Mouse (Mus musculus): ENCODE measurements around the gene Lgals8.
A peak's percentile ranks its signal among the peaks of the same experiment; 100 is the strongest.
"Not testable (repeated sequence)": the region's sequence is repeated elsewhere in the genome, so short reads cannot be mapped to it uniquely, and the experiment has no call there.

Lgals8 gene

DNA sequence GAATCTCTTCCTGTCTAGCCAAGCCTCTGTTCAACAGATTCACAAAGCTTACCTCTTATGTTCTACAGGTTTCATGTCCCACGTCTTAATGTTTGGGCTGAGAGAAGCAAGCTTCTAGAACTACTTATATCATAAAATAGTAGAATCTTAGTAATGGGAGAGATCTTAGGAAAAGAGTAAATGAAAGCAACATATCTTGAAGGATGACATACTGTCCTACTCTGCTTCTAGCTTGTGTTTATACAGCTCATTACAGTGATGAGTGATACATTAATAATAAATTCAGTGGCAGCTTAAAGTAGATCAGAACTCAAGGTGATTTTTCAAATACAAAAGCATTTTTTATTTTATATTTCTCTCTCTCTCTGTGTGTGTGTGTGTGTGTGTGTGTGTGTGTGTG, at the start of gene Lgals8:
TSS of gene Lgals8 (minus strand) at position 101 of the 400 bp plus-strand sequence.
- no peak for DNase-seq (ENCODE audit: low spot score in 2 of 2)

DNA sequence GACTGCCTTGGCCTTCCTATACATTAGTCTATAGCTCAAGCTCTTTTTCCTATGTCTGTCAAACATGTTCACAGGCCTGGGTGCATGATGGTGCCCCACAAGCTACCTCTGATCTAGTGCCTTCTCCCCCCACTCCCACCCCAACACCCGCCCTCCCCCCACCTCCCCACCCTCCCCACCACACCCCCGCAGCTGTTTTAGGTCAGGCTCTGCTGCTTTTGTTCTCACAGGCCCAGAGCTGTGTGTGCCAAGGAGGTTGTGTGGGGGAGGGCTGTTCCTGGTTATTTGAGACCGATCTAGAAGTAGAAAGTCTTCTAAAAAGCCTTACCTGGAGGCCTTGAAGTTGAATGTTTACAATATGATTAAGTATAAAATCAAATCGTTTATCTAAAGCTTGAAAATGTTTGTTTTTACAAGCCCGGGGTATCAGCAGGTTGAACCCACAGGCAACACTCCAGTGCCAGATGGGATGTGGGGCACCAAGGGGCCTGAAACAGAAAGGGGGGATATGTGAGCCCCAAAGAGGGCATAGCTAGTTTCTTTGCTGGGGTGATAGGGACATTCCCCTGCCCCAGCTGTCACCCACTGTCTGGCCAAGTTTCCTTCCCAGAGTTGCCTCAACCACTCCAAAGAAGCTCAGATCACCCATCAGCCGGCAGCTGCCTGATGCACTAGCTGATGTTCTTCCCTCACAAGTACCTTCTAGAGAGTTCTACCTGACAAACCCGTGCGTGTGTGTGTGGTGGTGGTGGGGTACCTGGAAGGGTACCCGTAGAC, 46.6 kb upstream of the Lgals8 start:
- DNase-seq (ENCODE audit: low spot score in 2 of 2): peak; percentile 74 to 75

DNA sequence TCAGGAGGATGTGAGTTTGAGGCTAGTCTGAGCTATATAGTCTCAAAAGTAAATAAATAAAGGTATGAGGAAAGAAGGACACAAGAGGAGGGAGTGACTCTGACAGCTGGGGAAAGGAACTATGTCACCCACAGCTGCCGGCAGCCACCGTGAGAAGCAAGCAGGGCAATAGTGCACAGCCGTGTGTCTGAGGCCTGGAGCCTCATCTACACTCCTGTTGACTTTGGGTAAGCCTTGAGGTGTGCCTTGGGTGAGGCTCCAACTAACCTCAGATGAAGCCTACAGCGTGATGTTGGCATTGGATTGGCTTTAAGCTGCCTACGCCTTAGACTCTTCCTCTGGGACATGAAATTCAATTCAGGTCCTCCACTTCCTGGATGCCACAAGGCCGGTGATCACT, 45.3 kb upstream of the Lgals8 start:
- peak; percentile 47 to 48 for DNase-seq (ENCODE audit: low spot score in 2 of 2)

DNA sequence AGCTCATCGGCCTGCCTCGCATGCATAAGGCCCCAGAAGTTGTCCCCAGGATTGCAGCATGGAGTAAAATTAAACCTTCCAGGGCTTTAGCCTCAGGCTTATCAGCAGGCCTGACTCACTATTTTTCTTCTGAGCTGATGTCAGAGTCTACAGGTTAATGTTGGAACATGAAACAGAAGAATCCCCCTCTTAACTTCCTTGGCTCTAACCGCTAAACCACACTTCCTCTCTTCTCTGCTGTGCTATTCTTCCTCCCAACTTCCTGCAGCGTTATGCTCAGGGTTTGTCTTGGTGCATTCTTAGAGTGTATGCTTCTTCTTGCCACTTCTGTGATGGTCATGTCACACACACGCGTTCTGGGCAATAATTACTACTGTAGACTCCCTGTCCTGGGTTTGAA, 42.7 kb upstream of the Lgals8 start:
- peak; percentile 61 to 65 for DNase-seq (ENCODE audit: low spot score in 2 of 2)

DNA sequence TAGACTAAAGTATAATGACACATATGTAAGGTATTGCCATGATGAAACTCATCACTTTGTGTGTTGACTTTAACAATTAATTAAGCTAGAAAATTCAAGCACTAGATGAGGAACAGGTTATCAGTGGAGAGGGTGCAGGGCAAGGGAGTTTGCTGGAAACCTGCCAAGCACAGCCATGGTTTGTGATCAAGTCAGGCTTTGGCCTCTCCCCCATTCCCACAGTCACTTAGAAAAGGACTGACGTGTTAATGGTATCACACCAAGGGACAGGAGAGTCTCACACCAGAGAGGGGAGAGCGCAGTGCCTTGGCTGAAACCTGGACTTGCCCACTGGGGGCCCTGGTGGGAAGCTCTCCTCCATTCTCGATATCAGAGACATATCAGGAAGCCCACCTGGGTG, 40.6 kb upstream of the Lgals8 start:
- no peak for DNase-seq (ENCODE audit: low spot score in 2 of 2)

DNA sequence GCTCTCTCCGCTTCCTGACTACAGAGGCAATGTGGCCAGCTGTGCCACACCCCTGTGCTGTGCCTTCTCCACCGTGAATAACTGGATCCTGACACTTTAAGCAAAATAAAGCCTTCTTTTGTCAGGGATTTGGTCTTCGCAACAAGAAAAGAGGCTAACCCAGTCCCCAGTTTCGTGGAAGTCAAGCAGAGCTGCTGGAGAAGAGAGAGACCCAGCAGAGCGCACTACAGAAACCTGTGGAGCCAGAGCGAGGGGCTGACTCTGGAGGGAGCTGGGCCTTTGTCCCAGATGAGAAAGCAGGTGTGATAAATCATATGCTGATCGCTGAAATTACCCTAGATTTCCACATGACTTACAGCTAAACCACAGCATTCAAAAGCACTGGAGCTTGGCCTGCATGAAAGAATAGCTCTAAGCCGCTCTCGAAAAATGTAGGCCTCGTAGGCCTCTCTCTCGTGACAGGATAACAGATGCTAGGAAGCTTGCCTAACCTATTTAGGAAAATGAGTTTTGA, 38.6 kb upstream of the Lgals8 start:
- DNase-seq (ENCODE audit: low spot score in 2 of 2): peak; percentile 38 to 46

DNA sequence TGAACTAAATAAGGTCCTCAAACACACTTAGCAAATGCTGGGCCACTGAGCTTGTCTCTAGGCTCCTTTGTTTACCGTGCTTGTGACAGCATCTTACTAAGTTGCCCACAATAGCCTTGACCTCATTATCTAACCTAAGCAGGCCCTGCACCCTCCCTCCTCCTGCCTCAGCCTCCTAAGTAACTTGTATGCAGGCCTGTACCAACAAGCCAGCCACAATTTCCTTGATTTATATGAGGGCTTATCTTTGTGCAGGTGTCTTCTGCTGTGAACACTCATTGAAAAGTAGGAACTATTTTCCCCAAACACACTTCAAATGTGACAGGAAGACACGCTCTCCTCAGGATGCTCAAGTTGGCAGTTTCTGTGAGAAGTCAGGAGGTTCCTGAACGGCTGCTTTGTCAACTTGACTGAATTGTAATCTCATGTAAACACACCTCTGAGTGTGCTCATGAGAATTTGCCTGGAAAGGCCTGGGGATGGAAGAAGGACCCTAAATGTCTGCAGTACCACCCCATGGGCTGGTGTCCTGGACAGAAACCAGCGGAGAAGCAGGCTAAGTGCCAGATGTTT, 38.0 kb upstream of the Lgals8 start:
- no peak for DNase-seq (ENCODE audit: low spot score in 2 of 2)

DNA sequence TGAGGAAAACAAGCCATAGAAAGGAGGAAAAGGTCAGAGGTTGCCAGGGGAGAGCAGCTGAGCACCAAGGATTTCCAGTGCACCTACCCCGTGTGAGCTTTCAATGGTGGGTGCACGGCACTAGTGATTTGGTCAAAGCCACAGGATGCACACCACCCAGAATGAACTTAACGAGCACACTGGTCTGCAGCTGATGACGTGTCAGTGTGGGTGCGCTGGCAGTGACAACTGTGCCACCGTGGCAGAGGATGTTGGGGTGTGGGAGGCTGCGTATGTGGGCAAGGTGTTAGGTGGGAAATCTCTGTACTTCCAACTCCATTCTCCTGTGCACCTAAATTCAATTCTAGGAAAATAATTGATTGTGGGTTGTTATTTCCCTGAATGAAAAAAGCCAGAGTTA, 34.4 kb upstream of the Lgals8 start:
- no peak for DNase-seq (ENCODE audit: low spot score in 2 of 2)

DNA sequence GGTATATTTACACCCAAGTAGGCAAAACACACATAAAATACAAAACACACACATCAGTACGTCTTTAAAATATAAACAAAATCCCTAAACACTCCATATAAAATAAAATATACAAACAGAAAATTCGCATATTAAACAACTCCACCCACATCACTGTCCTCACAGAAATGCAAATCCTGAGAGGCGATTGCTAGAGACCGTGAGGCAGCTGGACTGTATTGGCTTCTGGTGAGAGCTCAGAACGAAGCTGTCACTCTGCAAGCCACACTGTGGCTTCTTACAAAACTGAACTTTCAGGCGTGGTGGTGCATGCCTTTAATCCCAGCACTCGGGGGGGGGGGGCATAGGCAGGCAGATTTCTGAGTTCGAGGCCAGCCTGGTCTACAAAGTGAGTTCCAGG, 33.1 kb upstream of the Lgals8 start:
- no peak for DNase-seq (ENCODE audit: low spot score in 2 of 2)

DNA sequence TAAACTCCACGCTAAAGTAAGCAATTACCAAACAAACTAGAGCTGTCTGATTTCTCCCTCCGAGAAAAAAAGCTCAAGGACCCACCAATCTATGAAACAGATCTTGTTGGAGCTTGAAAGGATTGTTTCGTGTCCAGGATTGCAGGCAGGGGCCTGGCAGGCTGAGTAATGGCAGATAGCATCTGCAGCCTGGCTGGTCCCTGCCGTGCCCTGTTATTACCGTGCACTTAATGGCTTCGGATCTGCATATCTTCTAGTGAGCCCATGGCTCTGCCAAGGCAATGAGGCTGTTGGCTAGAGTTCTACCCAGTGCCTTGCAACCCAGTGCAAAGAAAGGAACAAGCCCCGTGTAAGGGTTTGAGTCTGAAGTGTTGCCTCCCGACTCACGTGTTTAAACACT, 30.0 kb upstream of the Lgals8 start:
- DNase-seq (ENCODE audit: low spot score in 2 of 2): no peak

DNA sequence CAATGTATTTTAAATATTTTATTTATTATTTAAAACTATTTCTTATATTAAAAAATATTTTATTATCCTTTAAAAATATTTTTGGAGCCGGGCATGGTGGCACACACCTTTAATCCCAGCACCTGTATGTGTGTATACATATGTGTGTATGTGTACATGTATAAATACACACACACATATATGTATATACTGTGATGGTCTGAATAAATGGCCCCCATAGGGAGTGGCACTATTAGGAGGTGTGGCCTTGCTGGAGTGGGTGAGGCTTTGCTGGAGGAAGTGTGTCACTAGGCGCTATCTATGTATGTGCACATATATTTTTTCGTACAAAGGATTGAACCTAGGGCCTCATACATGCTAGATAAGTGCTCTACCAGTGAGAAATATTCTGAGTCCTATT, 27.8 kb upstream of the Lgals8 start:
- DNase-seq (ENCODE audit: low spot score in 2 of 2): no peak

DNA sequence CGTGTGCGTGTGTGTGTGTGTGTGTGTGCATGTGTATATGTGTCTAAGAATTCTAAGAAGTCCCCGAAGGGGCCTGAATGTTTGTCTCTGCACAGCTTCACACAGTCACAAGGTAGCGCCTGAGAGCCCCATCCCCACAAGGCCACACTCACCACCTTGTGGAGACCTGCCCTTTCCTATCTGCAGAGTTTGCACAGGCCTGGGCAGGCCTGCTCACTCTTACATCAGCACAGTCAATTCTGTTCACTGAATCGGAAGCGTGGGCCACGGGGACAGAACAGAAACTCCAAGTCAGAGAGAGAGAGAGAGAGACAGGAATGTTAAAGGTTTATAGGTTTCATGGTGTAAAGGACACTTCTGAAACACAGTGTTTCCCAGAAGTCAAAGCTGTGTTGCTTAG, 20.9 kb upstream of the Lgals8 start:
- DNase-seq (ENCODE audit: low spot score in 2 of 2): no peak

DNA sequence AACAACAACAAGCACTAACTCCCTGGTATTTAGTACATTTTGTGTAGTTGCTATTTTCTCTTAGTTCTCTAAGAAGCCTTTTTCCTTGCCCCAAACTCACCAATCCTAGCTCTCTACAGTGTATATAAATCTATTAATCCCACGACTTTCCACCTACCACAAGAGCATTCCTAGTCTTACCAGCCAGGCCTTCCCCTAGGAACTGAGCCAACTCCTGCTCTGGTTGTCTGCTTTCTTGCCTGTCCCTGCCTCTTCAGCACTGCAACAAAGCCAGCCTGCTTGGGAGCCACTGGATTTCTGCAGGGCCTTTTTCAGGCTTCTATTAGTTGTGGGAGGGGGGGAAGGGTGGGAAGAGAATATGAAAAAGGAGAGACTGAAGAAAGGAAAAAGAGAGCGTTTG, 20.5 kb upstream of the Lgals8 start:
- no peak for DNase-seq (ENCODE audit: low spot score in 2 of 2)

DNA sequence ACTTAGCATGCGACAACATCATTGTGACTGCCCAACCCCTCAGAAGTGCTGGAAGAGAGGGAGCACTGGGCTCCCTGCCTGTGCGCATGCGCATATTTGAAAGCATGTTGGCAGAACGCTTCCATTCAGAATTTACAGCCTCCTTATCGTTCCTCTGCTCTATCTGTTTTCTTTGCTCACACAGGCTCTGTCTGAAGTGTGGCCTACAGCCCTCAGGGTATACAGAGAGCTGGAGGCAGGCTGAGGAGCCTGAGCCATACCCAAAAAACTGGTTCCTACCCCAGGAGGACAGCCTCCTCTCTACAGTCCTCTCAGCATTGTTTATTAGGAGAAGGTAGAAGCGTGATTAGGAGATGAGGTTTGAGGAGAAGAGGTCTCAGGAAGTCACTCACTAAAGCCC, 15.1 kb upstream of the Lgals8 start:
- no peak for DNase-seq (ENCODE audit: low spot score in 2 of 2)

DNA sequence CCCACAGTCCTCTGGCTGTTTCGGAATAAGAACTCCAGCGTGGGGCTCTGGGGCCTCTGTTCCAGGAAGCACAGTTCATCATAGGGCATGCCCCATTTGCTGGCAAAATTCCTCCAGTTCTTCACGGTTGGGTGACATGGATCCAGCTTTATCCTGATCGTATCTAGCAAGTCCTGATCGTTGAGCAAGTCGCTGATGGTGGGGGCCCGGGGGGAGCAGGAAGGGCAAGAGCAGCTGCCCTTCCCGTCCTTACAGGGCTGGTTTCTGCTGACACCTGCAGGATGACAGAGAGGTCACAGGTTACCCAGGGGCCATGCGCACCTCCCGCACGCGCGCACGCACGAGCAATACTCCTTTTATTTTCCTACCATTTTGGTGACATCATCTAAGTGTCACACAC, 13.6 kb upstream of the Lgals8 start:
- no peak for DNase-seq (ENCODE audit: low spot score in 2 of 2)

DNA sequence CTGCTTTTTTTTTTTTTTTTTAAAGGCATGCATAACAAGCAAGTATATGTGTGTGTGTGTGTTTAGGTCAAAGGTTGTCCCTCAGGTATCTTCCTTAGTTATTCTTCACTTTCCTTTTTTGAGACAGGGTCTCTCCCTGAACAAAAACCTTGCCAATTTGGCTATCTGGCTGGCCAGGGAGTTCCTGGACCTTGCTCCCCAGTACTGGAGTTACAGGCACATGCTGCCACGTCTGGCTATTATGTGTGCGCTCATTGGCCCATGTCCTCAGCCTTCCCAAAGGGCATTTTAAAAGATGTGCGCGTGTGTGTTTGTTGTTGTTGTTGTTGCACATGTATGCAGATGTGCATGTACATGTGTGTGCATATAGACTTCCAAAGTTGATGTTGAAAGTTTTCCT, 12.1 kb upstream of the Lgals8 start:
- no peak for DNase-seq (ENCODE audit: low spot score in 2 of 2)

DNA sequence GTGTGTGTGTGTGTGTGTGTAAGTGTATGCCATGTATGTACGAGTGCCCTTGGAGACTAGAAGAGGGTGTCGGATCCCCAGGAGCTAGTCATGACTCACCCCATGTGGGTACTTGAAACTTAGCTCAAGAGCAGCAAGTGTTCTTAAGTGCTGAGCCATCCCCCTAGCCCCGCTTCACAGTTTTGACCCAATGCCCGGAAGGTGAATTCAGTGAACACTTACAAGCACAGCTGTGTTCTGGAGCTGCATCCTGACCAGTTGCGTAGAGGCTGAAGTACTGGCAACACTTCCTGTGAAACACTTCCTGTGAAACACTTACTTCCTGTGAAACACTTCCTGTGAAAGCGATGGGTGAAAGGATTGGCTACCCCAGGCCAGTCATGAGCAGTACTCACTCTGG, 10.5 kb upstream of the Lgals8 start:
- DNase-seq (ENCODE audit: low spot score in 2 of 2): no peak

DNA sequence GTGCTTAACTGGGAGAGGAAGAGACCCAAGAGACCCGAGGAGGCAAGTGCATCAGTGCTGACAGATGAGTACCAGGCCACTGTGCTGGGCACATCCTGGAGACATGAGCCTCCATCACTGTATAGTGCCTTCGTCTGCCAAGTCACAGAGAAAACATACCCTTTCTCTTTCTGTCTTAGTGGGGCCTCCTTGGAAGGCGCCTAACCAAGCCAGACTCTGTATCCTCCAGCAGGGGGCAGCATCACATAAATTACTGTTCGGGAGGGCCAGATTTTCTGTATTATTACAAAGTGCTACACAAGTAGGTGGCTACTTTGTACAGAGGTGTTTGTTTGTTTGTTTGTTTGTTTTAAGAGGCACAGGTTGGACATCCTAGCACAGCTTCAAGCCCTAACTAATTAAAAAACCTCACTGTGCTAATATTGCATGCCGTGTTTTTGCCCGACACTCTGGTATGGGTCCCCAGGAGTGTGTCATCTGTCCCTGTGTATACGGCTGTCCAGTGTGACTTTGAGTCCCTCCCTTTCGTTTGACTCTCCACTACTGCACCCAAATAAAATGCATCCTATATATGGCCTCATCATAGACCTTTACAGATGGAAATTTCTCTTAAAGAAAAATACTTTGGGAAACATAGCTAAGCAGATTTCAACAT, 9.1 kb upstream of the Lgals8 start:
- DNase-seq (ENCODE audit: low spot score in 2 of 2): peak; percentile 64 to 73

DNA sequence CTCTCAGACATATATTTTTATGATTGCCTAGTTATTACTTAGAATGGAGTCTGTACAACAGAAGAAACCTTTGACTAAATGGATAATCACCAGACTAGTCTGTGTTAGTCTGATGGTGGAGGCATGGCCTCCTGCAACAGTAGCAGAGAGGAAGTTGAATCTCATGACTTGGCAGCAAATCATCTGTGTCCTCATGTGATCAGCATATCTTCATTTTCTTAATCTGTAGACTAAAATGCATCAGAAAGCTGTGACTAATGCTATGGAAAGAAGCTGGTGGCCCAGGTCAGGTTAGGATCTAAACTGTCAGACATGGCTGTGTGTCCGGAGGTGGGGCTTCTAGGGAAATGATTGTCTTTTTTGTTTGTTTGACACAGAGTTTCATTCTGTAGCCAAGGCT, 3.7 kb upstream of the Lgals8 start:
- DNase-seq (ENCODE audit: low spot score in 2 of 2): peak; percentile 65 to 69

DNA sequence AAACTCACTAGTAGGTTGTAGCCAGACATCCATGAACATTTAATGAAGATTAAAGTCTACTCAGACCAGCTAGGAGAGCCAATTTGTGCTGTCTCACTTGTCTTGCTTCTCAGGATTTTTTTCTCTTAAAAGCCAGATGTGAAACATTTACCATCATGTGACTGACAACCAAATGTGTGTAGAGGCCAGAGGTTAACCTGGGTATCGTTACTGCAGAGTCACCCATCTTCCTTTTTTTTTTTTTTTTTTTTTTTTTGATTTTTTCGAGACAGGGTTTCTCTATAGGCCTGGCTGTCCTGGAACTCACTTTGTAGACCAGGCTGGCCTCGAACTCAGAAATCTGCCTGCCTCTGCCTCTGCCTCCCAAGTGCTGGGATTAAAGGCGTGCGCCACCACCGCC, 585 bp downstream of the Lgals8 start:
- not testable (repeated sequence) for DNase-seq (ENCODE audit: low spot score in 2 of 2)

DNA sequence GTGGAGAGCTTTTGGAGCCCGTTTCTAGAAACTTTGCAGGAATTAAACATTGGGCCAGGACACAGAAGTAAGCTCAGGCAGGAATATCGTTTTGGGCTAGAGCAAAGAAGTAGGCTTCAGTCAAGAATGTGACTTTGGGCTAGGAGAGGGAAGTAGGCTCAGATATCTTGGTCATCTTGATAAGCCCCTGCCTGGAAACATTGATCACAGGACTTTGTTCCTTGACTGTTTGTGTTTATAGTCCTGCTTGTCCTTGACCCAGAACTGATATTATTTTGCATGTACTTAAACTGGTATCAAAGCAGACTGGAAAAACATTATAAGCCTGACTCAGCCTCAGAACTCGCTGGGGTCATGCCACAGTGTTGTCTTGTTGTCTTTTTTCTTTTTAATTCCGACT, 2.1 kb downstream of the Lgals8 start:
- DNase-seq (ENCODE audit: low spot score in 2 of 2): no peak

DNA sequence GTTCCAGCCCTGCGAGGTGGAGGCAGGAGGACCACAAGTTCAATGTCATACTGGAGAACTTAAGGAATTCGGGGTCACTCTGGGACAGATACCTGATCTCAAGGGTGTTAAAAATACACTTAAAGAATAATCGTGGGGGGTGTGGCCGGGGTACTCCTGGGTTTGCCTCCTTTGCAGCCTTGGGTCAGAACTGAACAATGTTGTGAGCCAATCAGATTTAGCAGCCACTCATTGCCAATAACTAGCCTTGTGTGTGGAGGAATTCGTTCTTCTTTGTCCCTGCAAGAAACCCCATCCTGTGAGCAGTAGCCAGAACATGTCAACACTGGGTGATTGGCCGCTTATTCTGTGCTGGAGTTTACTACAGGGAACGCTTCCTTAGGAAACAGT, 3.0 kb downstream of the Lgals8 start:
- no peak for DNase-seq (ENCODE audit: low spot score in 2 of 2)
